Comparison of ENCODE assay signal across 8 mouse cellular contexts in genomic region chr12:112720890-112721423, GRCm38 (mm10). TPM values are rescaled to one million over a fixed set of nuclear protein-coding genes. Genes with fewer than 3 reads are reported as not detected.
A peak's percentile ranks its signal among the peaks of the same experiment; 100 is the strongest.
DNase-seq lines count a peak whose midpoint lies in the region; ATAC-seq lines count a peak whose summit lies in the region.

No protein-coding gene starts in this region.

- H3K27ac ChIP-seq in hindbrain, embryonic 14.5 days: no peak overlapping the region; the same call in 1 of the 2 replicates

- peaks cover 11% of the 10 kb centered on the region for H3K27me3 ChIP-seq in hindbrain, embryonic 14.5 days (ENCODE audit: control insufficient read depth, insufficient read depth, low read length)

- ATAC-seq in hindbrain, embryonic 14.5 days (ENCODE audit: low FRiP score): no peak

- no peaks in the 10 kb centered on the region for H3K9me3 ChIP-seq in hindbrain, embryonic 14.5 days (ENCODE audit: control insufficient read depth, low read length)

- peak overlapping the region; percentile 89 for H3K4me3 ChIP-seq in hindbrain, embryonic 14.5 days (replicated peaks; ENCODE audit: low read length)

- H3K36me3 ChIP-seq in hindbrain, embryonic 14.5 days (replicated peaks; ENCODE audit: control insufficient read depth, insufficient read depth): peaks cover 16% of the 10 kb centered on the region

- peaks cover 38% of the 10 kb centered on the region for H3K4me1 ChIP-seq in hindbrain, embryonic 14.5 days (replicated peaks; ENCODE audit: control insufficient read depth, insufficient read depth, low read length)

- WGBS in hindbrain, embryonic 14.5 days: 41% methylated on average over 12 of the region's 12 CpGs

- H3K9ac ChIP-seq in hindbrain, embryonic 14.5 days: peak overlapping the region; percentile 94

- peak; percentile 29 for DNase-seq in embryo, embryonic 9.5 days (ENCODE audit: extremely low spot score)
- no peak for DNase-seq in embryo, embryonic 10 days (ENCODE audit: low spot score)
- peak; percentile 47 for DNase-seq in Muller cell, postnatal 12 days (ENCODE audit: inconsistent ontology term)
- DNase-seq in hindbrain, embryonic 14.5 days (ENCODE audit: low spot score): no peak
- DNase-seq in mesoderm, embryonic 11.5 days (ENCODE audit: low read depth, low spot score): peak; percentile 56
- DNase-seq in layer of hippocampus, adult 11-12 months (ENCODE audit: low spot score): no peak
- DNase-seq in spleen, postnatal 36 days (ENCODE audit: low spot score in 2 of 2): no peak
- no peak for DNase-seq in retina, postnatal 1 day

- peak overlapping the region; percentile 84 for H3K4me2 ChIP-seq in hindbrain, embryonic 14.5 days (replicated peaks)

RNA-seq across cellular contexts. Expression of gene Cep170b, which starts 0.7 kb away (rescaled TPM):
- polyA plus RNA-seq in hindbrain, embryonic 14.5 days (2014; fragmentation: Nextera tagmentation; extraction: Ambion mirVana): 39.5 and 41.9 TPM in 2 replicates

RNA-seq across cellular contexts. Expression of gene Pld4, which starts 39.5 kb away (rescaled TPM):
- 7.1 and 7.9 TPM in 2 replicates for polyA plus RNA-seq in hindbrain, embryonic 14.5 days (2014; fragmentation: Nextera tagmentation; extraction: Ambion mirVana)

RNA-seq across cellular contexts. Expression of gene Zbtb42, which starts 42.3 kb away (rescaled TPM):
- polyA plus RNA-seq in hindbrain, embryonic 14.5 days (2014; fragmentation: Nextera tagmentation; extraction: Ambion mirVana): 2.2 and 4.7 TPM in 2 replicates

RNA-seq across cellular contexts. Expression of gene Akt1, which starts 46.3 kb away (rescaled TPM):
- polyA plus RNA-seq in hindbrain, embryonic 14.5 days (2014; fragmentation: Nextera tagmentation; extraction: Ambion mirVana): 69.2 and 70.3 TPM in 2 replicates

Comparison
In these comparisons a context has a peak if more than half of its experiments do, and no peak if none do; other contexts are left out.
1. DNase-seq: peak in embryo, embryonic 9.5 days (single experiment), Muller cell, postnatal 12 days (single experiment) and mesoderm, embryonic 11.5 days (single experiment); none in embryo, embryonic 10 days (single experiment), hindbrain, embryonic 14.5 days (single experiment), layer of hippocampus, adult 11-12 months (single experiment), spleen, postnatal 36 days (0 of 2) and retina, postnatal 1 day (single experiment).